Mouse (Mus musculus) urinary bladder, adult 18-20 months (tissue): ENCODE measurements around the gene Hacl1.
A peak's percentile ranks its signal among the peaks of the same experiment; 100 is the strongest.

Experiments used
- DNase-seq, 2 experiments: peaks; one replicate each; pipeline ENCODE4 v3.0.0; 2022; ENCODE audit warnings: low spot score in 2 of 2, mixed read lengths in 2 of 2

Gene Hacl1

GRCm38 (mm10) chr14:31640890-31641505, at the start of gene Hacl1, which contains the start of gene Btd:
Hacl1 (minus strand) TSS chr14:31641286.
Btd (plus strand) TSS chr14:31641028.
- peak; percentile 83 to 88 for DNase-seq

- DNase-seq: no peak
Measured at GRCm38 (mm10) chr14:31686231-31686630, 45.1 kb upstream of the Hacl1 start.

GRCm38 (mm10) chr14:31685680-31686079, 44.6 kb upstream of the Hacl1 start:
- DNase-seq: no peak

GRCm38 (mm10) chr14:31684343-31685040, 43.4 kb upstream of the Hacl1 start:
- DNase-seq: no peak

GRCm38 (mm10) chr14:31683610-31684009, 42.5 kb upstream of the Hacl1 start:
- no peak for DNase-seq

- no peak for DNase-seq
Measured at GRCm38 (mm10) chr14:31681931-31682555, 41.0 kb upstream of the Hacl1 start.

- DNase-seq: no peak
Measured at GRCm38 (mm10) chr14:31681291-31681690, 40.2 kb upstream of the Hacl1 start.

GRCm38 (mm10) chr14:31680656-31681055, 39.6 kb upstream of the Hacl1 start:
- no peak for DNase-seq

GRCm38 (mm10) chr14:31671635-31672320, 30.7 kb upstream of the Hacl1 start:
- no peak for DNase-seq

- no peak for DNase-seq
Measured at GRCm38 (mm10) chr14:31669642-31670490, 28.8 kb upstream of the Hacl1 start.

GRCm38 (mm10) chr14:31669161-31669611, 28.1 kb upstream of the Hacl1 start:
- peak; percentile 56 to 78 for DNase-seq

- DNase-seq: no peak
Measured at GRCm38 (mm10) chr14:31668326-31668725, 27.2 kb upstream of the Hacl1 start.

GRCm38 (mm10) chr14:31667741-31668140, 26.7 kb upstream of the Hacl1 start:
- no peak for DNase-seq

- no peak for DNase-seq
Measured at GRCm38 (mm10) chr14:31666931-31667705, 26.0 kb upstream of the Hacl1 start.

GRCm38 (mm10) chr14:31665566-31665940, 24.5 kb upstream of the Hacl1 start:
- DNase-seq: no peak

GRCm38 (mm10) chr14:31664903-31665565, 23.9 kb upstream of the Hacl1 start:
- DNase-seq: no peak

GRCm38 (mm10) chr14:31664100-31664902, 23.2 kb upstream of the Hacl1 start:
- DNase-seq: no peak

GRCm38 (mm10) chr14:31663376-31664099, 22.5 kb upstream of the Hacl1 start:
- DNase-seq: no peak
